29 mouse cellular contexts compared by ENCODE assay signal in the genomic region with DNA sequence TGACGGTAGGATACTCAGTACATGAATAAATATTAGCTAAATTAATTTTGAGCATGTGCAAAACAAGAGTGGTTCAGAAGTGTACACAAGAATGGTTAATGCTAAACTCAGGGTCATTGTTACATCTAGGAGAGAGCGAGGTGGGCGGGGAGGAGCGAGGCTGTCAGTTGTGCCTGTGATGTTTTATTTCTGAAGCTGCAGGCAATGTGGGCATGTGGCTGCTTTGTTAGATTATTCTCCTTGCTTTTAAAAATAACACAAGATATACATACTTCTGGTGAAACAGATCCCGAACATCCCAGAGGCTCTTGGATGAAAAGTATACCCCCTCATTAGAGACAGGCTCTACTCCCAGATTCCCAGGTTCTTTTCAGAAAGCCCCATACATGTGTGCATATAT. TPM values are rescaled to one million over a fixed set of nuclear protein-coding genes. Genes with fewer than 3 reads are reported as not detected.
DNase-seq lines count a peak whose midpoint lies in the region; ATAC-seq lines count a peak whose summit lies in the region.
"Had no signal": no experiment of that assay in that cellular context is flagged by ENCODE, and none has a peak within 500 bp of the region (broad histone marks: within the 10 kb centered on the region; RNA-seq: fewer than 3 reads in every experiment).

No protein-coding gene starts in this region.

- H3K27ac ChIP-seq in midbrain, embryonic 16.5 days (ENCODE audit: low read length), result no peak overlapping the region
- no peak overlapping the region for H3K27ac ChIP-seq in midbrain, embryonic 10.5 days (replicated peaks)
- H3K27ac ChIP-seq: embryonic facial prominence, embryonic 10.5 days; embryonic facial prominence, embryonic 13.5 days; forebrain, embryonic 12.5 days; forebrain, embryonic 15.5 days; heart, adult 2 months; heart, embryonic 10.5 days; heart, embryonic 13.5 days; hindbrain, embryonic 14.5 days; hindbrain, postnatal 0 days had no signal

- H3K4me1 ChIP-seq in midbrain, embryonic 16.5 days (ENCODE audit: control insufficient read depth, insufficient read depth, low read length), result no peaks in the 10 kb centered on the region
- peaks cover 10% of the 10 kb centered on the region for H3K4me1 ChIP-seq in midbrain, embryonic 10.5 days
- H3K4me1 ChIP-seq: embryonic facial prominence, embryonic 13.5 days; forebrain, embryonic 15.5 days; heart, embryonic 10.5 days; heart, embryonic 13.5 days had no signal

- H3K36me3 ChIP-seq in midbrain, embryonic 16.5 days (ENCODE audit: control insufficient read depth, insufficient read depth, low read length), result no peaks in the 10 kb centered on the region
- H3K36me3 ChIP-seq in midbrain, embryonic 10.5 days, result no peaks in the 10 kb centered on the region
- H3K36me3 ChIP-seq: embryonic facial prominence, embryonic 10.5 days; embryonic facial prominence, embryonic 13.5 days; forebrain, embryonic 12.5 days; forebrain, embryonic 15.5 days; heart, embryonic 10.5 days; heart, embryonic 13.5 days had no signal

- DNase-seq in left cerebral cortex, postnatal 14 days (ENCODE audit: low spot score in 2 of 2), result peak; percentile 14 to 15
- DNase-seq in left cerebral cortex, postnatal 10 days (ENCODE audit: extremely low spot score in 1 of 2, low spot score in 2 of 2), result no peak
- DNase-seq in midbrain, embryonic 10.5 days (ENCODE audit: low spot score), result no peak
- DNase-seq in right cerebral cortex, postnatal 36 days (ENCODE audit: low spot score in 2 of 2), result peak; percentile 8 to 25
- DNase-seq in right cerebral cortex, postnatal 25 days, result no peak
- DNase-seq in layer of hippocampus, adult 9-11 months, result no peak
- DNase-seq: adrenal gland, adult 2 months; adrenal gland, postnatal 14 days; cerebellum, adult 11-12 months; cerebellum, adult 8-10 months; cerebellum, postnatal 10 days; cerebellum, postnatal 36 days; embryo, embryonic 11 days; gastrocnemius, postnatal 10 days; gastrocnemius, postnatal 36 days; heart, adult 2 months; heart, postnatal 14 days; heart, postnatal 4 days had no signal

- intact Hi-C loops in left cerebral cortex, postnatal 14 days (cut with DNase I), result no loop called here
- intact Hi-C loops in left cerebral cortex, postnatal 10 days (cut with DNase I), result no loop called here

- 69% methylated on average over 5 of the region's 5 CpGs for WGBS in midbrain, embryonic 16.5 days
- 89% methylated on average over 5 of the region's 5 CpGs for WGBS in midbrain, embryonic 10.5 days

- H3K27me3 ChIP-seq in midbrain, embryonic 16.5 days (ENCODE audit: control insufficient read depth, insufficient read depth, low read depth, low read length), result no peaks in the 10 kb centered on the region
- H3K27me3 ChIP-seq in midbrain, embryonic 10.5 days (ENCODE audit: low read depth, poor library complexity, severe bottlenecking), result no peaks in the 10 kb centered on the region
- H3K27me3 ChIP-seq: embryonic facial prominence, embryonic 13.5 days; forebrain, embryonic 12.5 days; forebrain, embryonic 15.5 days; heart, embryonic 13.5 days had no signal

- 0 out of 2 replicates have a peak, but pooled peaks have one; percentile 17 for ATAC-seq in midbrain, embryonic 16.5 days
- ATAC-seq: CD4-positive, CD25-positive, alpha-beta regulatory T cell, adult 4 months; forebrain, embryonic 15.5 days; hindbrain, postnatal 0 days had no signal

- H3K9me3 ChIP-seq in midbrain, embryonic 16.5 days (replicated peaks; ENCODE audit: control insufficient read depth, low read length, poor library complexity, severe bottlenecking), result no peaks in the 10 kb centered on the region
- H3K9me3 ChIP-seq in midbrain, embryonic 10.5 days (replicated peaks), result no peaks in the 10 kb centered on the region
- H3K9me3 ChIP-seq: embryonic facial prominence, embryonic 10.5 days; embryonic facial prominence, embryonic 13.5 days; forebrain, embryonic 12.5 days; forebrain, embryonic 15.5 days; heart, embryonic 10.5 days; heart, embryonic 13.5 days had no signal

- no peak overlapping the region for H3K4me3 ChIP-seq in midbrain, embryonic 16.5 days (ENCODE audit: low read depth, low read length)
- no peak overlapping the region for H3K4me3 ChIP-seq in midbrain, embryonic 10.5 days
- H3K4me3 ChIP-seq: embryonic facial prominence, embryonic 10.5 days; embryonic facial prominence, embryonic 13.5 days; erythroblast, embryonic 14.5 days; forebrain, embryonic 12.5 days; forebrain, embryonic 15.5 days; heart, adult 2 months; heart, embryonic 10.5 days; heart, embryonic 13.5 days had no signal

- no peak overlapping the region for H3K4me2 ChIP-seq in midbrain, embryonic 16.5 days (ENCODE audit: low read length)
- H3K4me2 ChIP-seq: embryonic facial prominence, embryonic 13.5 days; forebrain, embryonic 12.5 days; forebrain, embryonic 15.5 days; heart, embryonic 13.5 days; hindbrain, embryonic 14.5 days had no signal

- H3K9ac ChIP-seq in midbrain, embryonic 16.5 days (ENCODE audit: low read depth, low read length), result no peak overlapping the region
- H3K9ac ChIP-seq: embryonic facial prominence, embryonic 13.5 days; forebrain, embryonic 12.5 days; forebrain, embryonic 15.5 days; heart, embryonic 13.5 days; hindbrain, embryonic 14.5 days had no signal

RNA-seq across cellular contexts. Expression of a gene that starts 59.8 kb away (rescaled TPM):
- total RNA-seq in left cerebral cortex, postnatal 14 days (2021), result under 1 TPM; 0.24 to 0.32 TPM
- under 1 TPM; 0.36 to 0.41 TPM for total RNA-seq in left cerebral cortex, postnatal 10 days (2021)
- polyA plus RNA-seq in midbrain, embryonic 16.5 days (2015; fragmentation: Nextera tagmentation; extraction: Ambion mirVana), result 0.09 and 0.19 TPM in 2 replicates
- 0.05 and 0.09 TPM in 2 replicates for polyA plus RNA-seq in midbrain, embryonic 10.5 days (2016; fragmentation: Nextera tagmentation; extraction: Ambion mirVana)
- polyA plus RNA-seq: CD4-positive, CD25-positive, alpha-beta regulatory T cell, adult 4 months; erythroblast, embryonic 14.5 days; forebrain, embryonic 15.5 days had no signal

Comparison
In these comparisons a context has a peak if more than half of its experiments do, and no peak if none do; other contexts are left out.
1. DNase-seq: peak in left cerebral cortex, postnatal 14 days (2 of 2) and right cerebral cortex, postnatal 36 days (2 of 2); none in left cerebral cortex, postnatal 10 days (0 of 2), midbrain, embryonic 10.5 days (single experiment), right cerebral cortex, postnatal 25 days (single experiment) and layer of hippocampus, adult 9-11 months (single experiment).